Mouse (Mus musculus) hindlimb bud, embryonic 11.5 days (tissue): ENCODE measurements around the gene Proz.
A peak's percentile ranks its signal among the peaks of the same experiment; 100 is the strongest.
"Not testable (repeated sequence)": the region's sequence is repeated elsewhere in the genome, so short reads cannot be mapped to it uniquely, and the experiment has no call there.

ENCODE experiments used
- DNase-seq: peaks from one replicate; pipeline ENCODE4 v3.0.0-alpha.2; 2012; ENCODE audit warnings: low read depth, low spot score; ENCODE audit errors: extremely low spot score

Proz gene

DNA sequence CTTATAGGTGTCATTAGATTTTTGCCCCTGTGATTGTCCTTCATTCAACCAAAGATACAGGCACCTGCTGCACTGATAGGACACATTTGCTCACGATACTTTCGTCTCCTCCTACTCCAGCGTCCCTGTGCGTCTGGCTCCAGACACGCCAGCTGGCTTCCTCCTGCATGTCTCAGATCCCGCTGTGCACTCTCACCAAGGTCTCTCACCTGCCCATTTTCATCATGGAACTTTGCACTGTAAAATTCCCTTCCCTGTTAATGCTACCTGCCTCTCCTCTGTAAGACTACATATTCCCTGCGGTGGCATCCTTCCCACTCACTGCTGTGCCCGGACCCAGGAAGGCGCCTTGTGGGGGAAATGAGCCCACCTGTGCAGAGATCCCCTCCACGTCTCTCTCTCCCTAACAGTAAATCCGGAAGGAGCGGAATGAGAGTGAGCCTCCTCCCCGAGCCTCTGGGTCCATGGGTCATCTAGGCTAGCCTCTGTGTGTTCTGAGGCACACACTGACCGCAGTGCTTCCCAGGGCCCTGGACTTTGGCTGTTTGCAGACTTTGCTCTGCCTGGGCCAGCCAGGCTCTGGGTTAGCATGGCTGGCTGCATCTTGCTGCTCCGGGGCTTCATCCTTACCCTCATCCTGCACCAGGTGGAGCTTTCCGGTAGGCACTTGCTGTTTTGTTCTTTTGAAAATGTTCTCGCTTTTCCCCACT, at the start of gene Proz:
TSS of gene Proz (plus strand) at position 474 of the 710 bp plus-strand sequence.
- no peak for DNase-seq

DNA sequence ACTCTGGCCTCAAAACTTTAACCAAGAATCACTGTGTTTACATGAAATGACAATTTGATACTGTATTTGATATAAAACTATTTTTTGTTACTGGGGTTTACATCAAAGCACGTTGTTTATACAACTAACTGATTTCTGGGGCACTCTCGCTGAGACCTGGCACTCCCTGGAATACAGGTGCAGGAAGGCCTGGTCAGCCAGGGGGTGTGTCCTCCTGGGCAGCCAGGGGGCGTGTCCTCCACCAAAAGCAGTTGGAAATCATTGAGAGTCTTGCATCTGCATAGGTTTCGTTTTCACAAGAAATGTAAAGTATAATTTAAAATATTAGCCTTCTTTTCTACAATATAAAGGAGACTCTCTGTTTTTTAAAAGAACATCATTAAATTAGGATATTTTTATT, 41.2 kb upstream of the Proz start:
- no peak for DNase-seq

DNA sequence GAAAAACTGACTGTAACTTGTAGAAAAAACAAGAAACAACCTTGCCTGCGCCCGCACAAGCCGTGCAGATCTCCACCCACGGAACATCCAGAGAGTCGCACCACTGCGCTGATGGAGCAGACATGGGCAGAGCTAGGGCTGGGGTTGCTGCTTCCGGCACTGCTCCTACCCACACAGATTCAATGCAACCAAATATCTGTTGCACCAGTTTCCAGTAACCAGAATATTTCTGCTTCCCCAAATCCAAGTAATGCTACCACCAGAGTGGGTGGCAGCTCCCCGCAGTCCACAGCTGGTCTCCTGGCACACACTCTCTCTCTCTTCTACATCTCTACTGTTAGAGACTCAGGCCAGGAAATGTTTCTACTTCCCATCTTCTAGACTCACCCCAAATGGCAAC, 38.9 kb upstream of the Proz start:
- no peak for DNase-seq

DNA sequence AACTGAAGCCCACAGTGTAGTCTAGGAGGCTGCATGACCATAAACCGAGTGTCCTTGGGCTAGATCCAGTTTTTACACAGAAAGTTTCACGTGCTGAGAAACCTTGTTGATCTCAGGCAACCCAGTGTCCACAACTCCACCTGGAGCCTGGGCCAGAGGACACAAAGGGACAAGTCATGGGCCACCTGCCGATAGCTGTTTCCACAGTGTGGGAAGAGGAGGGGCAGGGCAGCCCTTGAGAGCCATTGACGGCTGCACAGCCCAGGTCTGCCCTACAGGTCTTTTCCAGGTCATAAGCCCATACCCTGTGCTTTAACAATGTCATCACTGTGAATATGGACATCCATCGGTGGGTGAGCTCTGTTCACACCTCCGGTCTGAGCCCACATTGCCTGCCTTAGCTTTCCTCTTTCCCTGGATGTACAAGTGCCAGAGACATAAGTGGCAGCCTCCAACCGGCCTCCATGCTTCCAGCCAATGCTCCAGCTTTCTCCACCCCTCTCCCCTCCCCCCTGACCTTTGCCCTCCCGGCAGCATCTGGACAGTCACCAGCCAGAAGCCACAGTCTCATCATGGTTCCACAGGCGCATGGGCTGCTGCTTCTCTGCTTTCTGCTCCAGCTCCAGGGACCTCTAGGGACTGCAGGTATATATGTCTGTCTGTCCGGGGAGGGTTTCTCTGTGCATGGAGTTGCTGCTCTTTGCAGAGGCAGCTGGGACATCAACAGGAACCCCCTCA, 35.1 kb upstream of the Proz start, which contains the start of gene F7:
TSS of gene F7 (plus strand) at position 548 of the 738 bp plus-strand sequence.
- no peak for DNase-seq

DNA sequence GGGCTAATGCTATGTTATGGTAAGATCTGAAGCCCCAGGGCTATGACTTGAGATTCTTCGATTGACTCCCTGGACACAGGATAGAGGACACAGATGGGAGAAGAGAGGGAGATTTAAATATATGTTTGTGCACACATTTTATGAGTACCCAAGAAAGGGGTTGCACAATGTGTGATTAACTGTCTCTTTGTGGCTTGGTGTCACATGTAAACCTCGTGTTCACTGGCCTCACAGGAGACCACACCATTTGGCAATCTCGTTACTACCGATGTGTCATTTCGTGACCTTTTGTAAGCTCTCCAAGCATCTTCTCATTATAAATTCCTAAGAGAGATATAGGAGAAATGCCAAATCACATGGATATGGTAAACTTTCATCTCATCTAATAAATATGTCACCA, 33.1 kb upstream of the Proz start:
- no peak for DNase-seq

DNA sequence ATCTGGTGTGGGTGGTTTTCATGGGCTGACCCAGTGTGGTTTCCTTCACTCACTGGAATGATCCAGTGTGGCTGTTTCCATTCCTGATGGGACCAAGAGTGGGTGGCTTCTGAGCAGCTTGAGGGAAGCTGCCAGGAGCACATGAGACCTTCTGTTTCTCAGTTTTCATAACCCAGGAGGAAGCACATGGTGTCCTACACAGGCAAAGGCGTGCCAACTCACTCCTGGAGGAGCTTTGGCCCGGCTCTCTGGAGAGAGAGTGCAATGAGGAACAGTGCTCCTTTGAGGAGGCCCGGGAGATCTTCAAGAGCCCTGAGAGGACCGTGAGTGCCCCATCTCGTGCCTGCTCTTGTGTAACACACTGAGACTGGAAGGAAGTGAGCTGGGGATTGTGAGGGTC, 32.2 kb upstream of the Proz start:
- no peak for DNase-seq

DNA sequence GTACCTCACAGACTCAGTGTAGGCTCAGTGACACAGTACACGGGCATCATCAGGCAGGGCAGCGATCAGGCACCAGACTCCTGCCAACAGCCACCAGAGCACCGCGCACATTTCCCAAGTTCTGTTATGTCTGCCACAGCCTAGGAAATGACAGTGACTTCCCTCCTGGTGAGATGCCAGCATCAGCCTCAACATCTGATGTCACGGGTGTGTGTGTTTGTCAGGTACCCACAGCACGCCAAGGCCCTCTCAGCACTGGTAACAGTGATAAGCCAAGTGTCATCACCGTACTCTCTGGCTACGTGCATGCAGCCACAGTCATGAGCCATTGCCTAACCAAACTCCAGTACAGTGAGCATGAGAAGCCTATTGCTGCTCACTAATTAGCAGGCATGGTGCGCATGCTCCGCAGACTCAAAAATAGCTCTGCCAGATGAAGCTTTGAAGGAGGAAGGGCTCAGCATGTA, 24.3 kb upstream of the Proz start:
- no peak for DNase-seq

DNA sequence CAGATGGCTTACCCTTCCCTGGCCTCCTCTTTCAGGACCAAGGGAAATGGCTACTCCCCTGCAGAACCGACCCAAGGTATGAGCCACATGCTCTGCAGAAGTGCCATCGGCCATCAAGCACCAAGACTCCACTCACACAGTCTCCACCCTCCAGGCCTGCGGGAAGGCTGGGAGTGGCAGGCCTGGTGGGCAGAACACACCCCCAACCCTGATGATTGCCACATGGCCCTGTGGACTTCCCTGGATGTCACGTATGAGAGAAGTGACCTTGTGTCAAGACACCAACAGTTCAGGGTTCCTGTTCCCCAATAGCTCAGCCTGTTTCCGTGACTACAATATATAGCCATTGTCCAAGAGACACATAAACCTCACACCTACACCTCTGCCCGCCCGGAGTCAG, 23.7 kb upstream of the Proz start, which contains the start of gene F10:
TSS of gene F10 (plus strand) at position 294 of the 400 bp plus-strand sequence.
- no peak for DNase-seq

DNA sequence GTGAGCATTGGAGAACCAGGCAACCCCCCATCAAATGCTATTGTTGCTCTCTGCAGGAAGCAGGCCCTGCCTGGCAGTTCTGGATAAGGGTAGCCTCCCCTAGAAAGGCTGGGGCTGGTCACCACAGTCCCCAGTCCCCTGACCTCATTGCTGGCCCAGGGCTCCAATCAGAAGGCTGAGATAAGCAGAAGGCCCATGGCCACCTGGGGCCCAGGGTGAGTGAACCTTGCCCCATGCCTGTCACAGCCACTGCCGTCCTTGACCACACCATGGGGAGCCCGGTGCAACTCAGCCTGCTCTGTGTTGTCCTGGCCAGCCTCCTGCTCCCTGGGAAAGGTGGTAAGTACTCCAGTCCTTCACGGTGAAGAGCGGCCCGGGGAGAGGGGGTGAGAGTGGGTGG, 23.1 kb upstream of the Proz start:
- DNase-seq, result no peak

DNA sequence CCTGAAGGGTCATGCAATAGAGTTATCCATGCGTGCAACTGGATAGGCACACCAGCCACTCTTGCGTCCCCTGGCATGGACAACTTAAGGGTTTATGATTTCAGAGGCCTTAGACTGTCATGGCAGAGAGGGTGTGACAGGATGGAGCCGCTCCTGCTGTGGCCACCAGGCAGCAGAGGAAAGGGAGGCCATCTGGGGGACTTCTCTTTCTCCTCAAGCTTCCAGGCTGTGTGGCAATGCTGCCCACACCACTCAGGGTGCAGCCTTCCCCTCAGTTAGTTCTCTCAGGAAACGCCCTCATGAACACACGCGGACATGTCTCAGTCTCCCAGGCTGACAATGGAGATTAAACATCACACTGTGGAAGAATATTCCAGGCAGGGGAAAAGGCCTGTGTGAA, 21.7 kb upstream of the Proz start:
- no peak for DNase-seq

DNA sequence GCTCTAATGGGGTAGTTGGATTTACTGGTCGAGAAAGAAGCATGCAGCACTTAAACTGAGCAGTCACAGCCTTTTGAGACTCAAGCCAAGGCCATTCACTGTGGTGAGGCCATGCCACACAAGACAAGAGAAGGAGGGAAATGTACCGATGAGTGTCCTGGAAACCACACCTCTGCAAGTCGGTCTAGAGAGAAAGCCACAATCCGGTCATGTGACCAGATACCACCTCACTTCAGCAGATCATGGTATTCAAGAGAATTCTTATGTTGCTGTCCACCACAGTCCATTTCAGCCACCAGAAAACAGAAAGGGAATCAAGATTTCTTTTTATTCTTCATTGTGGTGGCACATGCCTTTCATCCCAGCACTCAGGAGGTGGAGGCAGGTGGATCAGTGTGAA, 19.3 kb upstream of the Proz start:
- DNase-seq, result no peak

DNA sequence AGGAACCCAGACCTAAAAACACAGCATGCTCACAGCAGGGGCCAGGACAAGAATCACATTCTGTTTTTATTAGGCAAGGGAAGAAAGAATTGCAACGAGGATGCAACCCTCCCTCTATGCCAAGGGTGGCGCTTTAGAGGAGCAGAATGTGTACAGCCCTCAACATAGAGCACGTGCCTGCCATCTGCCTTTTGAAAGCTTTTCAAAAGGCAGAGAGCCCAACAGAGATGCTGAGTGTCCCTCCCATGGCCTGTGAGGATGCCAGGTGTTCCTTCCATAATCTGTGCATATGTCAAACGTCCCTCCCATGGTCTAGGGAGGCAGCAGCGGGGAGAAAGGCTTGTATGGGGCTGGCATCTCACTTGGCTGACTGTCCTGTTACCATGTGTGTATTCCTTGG, 13.1 kb upstream of the Proz start:
- no peak for DNase-seq

DNA sequence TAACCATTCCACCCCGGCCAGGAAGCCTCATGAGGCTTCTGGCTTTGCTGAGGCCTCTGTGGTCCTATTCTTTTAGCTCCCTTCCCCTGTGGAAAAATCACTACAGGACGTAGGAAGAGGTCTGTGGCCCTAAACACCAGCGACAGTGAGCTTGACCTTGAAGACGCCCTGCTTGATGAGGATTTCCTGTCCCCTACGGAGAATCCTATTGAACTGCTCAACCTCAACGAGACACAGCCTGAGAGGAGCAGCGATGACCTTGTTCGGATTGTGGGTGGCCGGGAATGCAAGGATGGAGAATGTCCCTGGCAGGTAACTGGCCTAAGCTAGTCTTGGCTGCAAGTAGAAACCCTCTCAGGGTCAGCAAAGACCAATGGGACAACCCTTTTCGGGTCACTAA, 10.2 kb upstream of the Proz start:
- DNase-seq, result no peak

DNA sequence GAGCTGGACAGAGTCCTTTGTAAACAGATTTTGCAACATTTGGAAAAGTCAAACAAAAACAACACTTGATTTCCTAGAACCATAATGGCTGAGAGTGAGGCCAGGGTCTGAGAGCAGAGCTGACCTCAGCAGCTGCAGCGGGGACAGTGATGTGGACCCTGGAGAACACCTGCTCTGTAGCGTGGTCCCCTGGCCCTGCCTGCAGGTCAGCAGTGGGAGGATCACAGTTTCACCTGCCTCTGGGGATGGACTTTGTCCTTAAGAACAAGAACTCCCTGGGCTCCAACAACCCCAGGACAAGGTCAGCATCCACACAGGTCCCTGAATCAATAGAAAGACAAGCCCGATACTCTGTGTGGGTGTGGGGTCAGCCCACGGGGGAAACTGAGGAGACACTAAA, 3.4 kb upstream of the Proz start:
- DNase-seq, result no peak

DNA sequence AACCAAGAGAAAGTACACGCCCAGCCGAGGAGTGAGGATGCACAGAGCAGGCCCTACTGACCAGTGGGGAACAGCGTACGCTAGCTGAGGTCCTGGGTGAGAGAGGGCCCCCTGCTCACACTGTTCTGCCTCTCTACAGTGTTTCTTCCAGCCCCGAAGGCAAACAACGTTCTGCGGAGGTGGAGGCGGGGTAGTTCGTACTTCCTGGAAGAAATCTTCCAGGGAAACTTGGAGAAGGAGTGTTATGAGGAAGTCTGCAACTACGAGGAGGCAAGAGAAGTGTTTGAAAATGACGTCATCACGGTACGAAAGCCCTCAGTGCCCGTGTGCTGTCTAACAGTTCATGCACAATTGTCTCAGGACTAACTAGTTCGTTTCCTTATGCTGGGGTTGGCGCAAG, 2.4 kb downstream of the Proz start:
- no peak for DNase-seq

DNA sequence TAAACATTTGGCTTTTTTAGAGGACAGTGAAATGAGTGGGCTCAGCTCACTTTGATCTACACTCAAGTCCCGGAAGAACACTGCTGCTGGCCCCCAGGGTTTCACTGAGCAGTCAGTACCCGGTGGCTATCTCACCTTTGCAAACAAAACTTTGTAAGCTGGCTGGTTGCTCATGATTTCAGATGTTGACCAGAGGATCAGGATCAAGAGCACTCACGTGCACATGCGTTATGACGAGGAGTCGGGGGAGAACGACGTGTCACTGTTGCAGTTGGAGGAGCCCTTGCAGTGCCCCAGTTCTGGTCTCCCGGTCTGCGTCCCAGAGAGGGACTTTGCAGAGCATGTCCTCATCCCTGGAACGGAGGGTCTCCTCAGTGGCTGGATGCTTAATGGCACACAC, 12.5 kb downstream of the Proz start:
- DNase-seq, result no peak

DNA sequence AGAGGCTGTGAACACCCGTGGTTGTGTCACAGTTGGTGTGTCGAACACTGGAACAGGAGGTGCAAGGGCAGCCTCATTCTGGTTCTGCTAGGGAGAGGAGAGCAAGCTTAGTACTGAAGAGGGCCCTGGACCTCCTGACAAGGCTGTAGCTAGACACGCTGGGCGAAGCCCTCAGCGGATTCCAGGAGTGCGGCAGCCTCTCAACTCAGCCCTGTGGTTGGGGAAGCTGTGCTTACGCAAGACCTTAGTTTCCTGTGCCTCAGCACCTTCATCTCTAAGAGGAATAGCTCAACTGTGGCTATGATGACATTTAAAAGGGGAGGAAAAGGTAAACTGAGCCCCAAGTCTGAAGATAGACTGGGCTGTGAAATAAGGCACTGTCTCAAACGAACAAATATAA, 14.3 kb downstream of the Proz start:
- DNase-seq, result no peak

DNA sequence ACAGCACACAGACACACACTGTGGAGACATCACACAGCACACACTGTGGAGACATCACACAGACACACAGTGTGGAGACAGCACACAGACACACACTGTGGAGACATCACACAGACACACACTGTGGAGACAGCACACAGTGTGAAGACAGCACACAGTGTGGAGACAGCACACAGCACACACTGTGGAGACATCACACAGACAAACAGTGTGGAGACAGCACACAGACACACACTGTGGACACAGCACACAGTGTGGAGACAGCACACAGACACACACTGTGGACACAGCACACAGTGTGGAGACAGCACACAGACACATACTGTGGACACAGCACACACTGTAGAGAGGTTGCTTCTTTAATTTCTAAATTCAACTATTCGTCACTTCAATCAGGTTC, 14.9 kb downstream of the Proz start:
- not testable (repeated sequence) for DNase-seq

DNA sequence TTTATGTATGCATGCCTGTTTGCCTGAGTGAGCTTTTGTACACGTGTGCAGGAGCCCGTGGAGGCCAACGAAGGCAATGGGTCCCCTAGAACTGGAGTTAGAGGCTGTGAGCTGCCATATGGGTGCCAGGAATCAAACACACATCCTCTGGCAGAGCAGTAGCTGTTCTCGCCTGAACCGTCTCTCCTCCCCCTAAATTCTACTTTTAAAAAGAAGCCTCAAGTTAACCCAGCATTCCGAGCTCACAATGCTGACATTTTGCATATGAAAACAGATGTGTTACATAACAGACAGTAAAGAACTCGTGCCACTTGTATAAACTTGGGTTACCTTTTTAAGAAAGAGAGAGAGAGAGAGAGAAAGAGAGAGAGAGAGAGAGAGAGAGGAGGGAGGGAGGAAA, 16.8 kb downstream of the Proz start:
- no peak for DNase-seq

DNA sequence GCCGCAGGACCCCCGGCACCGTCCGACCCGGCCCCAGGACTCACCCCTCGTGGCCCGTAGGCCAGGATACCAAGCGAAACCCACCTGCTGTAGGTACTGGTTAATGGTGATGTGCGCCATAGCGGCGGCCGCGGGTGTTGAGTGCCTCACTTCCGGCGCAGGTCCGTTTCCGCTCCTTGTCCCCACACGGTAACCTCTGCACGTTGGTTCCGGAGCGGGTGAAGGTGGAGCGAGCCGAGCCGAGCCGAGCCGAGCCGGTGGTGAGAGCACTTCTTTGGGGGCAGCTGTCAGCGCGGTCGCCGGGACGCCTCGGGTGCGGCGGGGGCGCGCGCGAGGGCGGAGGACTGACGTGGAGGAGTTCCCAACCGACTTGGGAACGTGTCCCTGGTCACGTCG, 44.0 kb downstream of the Proz start:
- peak; percentile 42 for DNase-seq

DNA sequence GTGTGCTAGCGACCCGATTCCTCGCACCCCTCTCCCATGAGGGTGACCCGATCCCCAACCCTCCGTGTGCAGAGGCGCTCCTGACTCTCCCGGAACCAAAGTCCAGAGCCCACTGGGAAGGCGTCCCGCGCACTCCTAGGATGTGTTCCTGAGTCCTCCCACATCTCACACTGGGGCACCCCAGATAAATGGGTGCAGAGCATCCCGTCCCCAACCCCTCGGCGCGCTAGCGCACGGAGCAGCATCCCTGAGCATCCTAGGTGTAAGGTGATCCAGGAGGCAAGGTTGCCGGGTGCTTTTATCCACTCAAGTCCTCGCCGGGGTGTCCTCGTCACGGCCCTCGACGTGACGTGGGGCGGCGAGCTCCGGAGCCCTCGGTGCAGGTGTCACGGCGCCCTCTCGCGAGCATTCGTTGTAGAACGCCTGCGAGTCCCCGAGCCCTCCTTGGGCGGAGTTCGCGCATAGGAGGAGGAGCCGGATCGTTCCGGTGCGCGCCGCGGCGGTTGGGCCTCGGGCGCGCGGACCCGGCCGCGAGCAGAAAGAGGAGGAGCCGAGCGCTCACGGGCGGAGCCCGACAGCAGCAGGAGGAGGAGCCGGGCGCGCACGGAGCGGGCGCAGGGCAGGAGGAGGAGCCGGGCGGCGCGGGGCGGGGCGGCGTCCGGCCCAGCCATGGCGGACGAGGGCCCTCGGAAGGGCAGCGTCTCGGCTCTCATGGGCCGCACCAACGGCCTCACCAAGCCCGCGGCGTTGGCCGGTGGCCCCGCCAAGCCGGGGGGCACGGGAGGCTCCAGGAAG, 44.6 kb downstream of the Proz start, which contains the start of the genes Pcid2 and Cul4a:
TSS of gene Pcid2 (minus strand) at position 373 of the 795 bp plus-strand sequence.
TSS of gene Cul4a (plus strand) at position 535 of the 795 bp plus-strand sequence.
- DNase-seq, result peak; percentile 85
